In genomic region chr4:82592086-82593030, GRCm38 (mm10) we compare ENCODE assay signal across 9 mouse cellular contexts.
DNase-seq lines count a peak whose midpoint lies in the region; ATAC-seq and TF ChIP-seq lines count a peak whose summit lies in the region.
"Had no signal": no experiment of that assay in that cellular context is flagged by ENCODE, and none has a peak within 500 bp of the region (broad histone marks: within the 10 kb centered on the region; RNA-seq: fewer than 3 reads in every experiment).

No protein-coding gene starts in this region.

- no peak overlapping the region for H3K4me2 ChIP-seq in lung, postnatal 0 days (replicated peaks; ENCODE audit: low read depth, low read length)
- no peak overlapping the region for H3K4me2 ChIP-seq in midbrain, postnatal 0 days (ENCODE audit: low read depth, low read length, poor library complexity, severe bottlenecking)
- H3K4me2 ChIP-seq: liver, embryonic 15.5 days had no signal

- 52% methylated on average over 7 of the region's 7 CpGs for WGBS in lung, postnatal 0 days
- 43% methylated on average over 7 of the region's 7 CpGs for WGBS in midbrain, postnatal 0 days

- no peaks in the 10 kb centered on the region for H3K36me3 ChIP-seq in lung, postnatal 0 days (ENCODE audit: insufficient read depth, low read length)
- no peaks in the 10 kb centered on the region for H3K36me3 ChIP-seq in midbrain, postnatal 0 days (ENCODE audit: insufficient read depth, low read length)
- H3K36me3 ChIP-seq: liver, embryonic 15.5 days had no signal

- no peak overlapping the region for H3K4me3 ChIP-seq in lung, postnatal 0 days (ENCODE audit: low read depth, low read length)
- H3K4me3 ChIP-seq in midbrain, postnatal 0 days (ENCODE audit: low read depth, low read length) = no peak overlapping the region
- H3K4me3 ChIP-seq: liver, embryonic 15.5 days had no signal

- no peaks in the 10 kb centered on the region for H3K4me1 ChIP-seq in lung, postnatal 0 days (ENCODE audit: insufficient read depth, low read depth, low read length)
- no peaks in the 10 kb centered on the region; the same call in 1 of the 2 replicates for H3K4me1 ChIP-seq in midbrain, postnatal 0 days (ENCODE audit: insufficient read depth, low read length)
- H3K4me1 ChIP-seq: liver, embryonic 15.5 days had no signal

- H3K9me3 ChIP-seq in lung, postnatal 0 days (ENCODE audit: low read length) = no peaks in the 10 kb centered on the region
- H3K9me3 ChIP-seq in midbrain, postnatal 0 days (ENCODE audit: low read length) = no peaks in the 10 kb centered on the region
- H3K9me3 ChIP-seq: liver, embryonic 15.5 days had no signal

- no peak overlapping the region for H3K27ac ChIP-seq in lung, postnatal 0 days (ENCODE audit: low read length)
- no peak overlapping the region for H3K27ac ChIP-seq in midbrain, postnatal 0 days (ENCODE audit: low read depth, low read length)
- H3K27ac ChIP-seq: liver, embryonic 15.5 days had no signal

- no peak overlapping the region for H3K9ac ChIP-seq in lung, postnatal 0 days (replicated peaks; ENCODE audit: low read depth)
- no peak overlapping the region for H3K9ac ChIP-seq in midbrain, postnatal 0 days (replicated peaks; ENCODE audit: low read length, poor library complexity, severe bottlenecking)
- H3K9ac ChIP-seq: liver, embryonic 15.5 days had no signal

- TF ChIP-seq CTCF in lung, postnatal 0 days (IDR thresholded peaks at IDR 0.05) = no peak
- TF ChIP-seq CTCF in midbrain, postnatal 0 days (IDR thresholded peaks at IDR 0.05) = peak; percentile 19; the same call in 1 of the 2 replicates

- TF ChIP-seq EP300 in lung, postnatal 0 days (IDR thresholded peaks at IDR 0.05) = no peak

- no peak for ATAC-seq in lung, postnatal 0 days
- ATAC-seq in midbrain, postnatal 0 days (ENCODE audit: low FRiP score) = peak; percentile 62; the same call in 1 of the 2 replicates
- no peak for ATAC-seq in inflammation-experienced regulatory T-cells, adult 6 months

- DNase-seq in adrenal gland, postnatal 10 days = peak; percentile 65
- no peak for DNase-seq in adrenal gland, adult 2 months
- peak; percentile 28 for DNase-seq in lung, postnatal 36 days
- DNase-seq in lung, postnatal 0 days (ENCODE audit: low spot score) = no peak
- DNase-seq in gastrocnemius, adult 8-10 months (ENCODE audit: low spot score in 2 of 2) = peak; percentile 60 to 69
- peak; percentile 90 for DNase-seq in midbrain, postnatal 0 days (ENCODE audit: low spot score)
- DNase-seq in embryo, embryonic 9.5 days (ENCODE audit: extremely low spot score) = no peak

- no peaks in the 10 kb centered on the region for H3K27me3 ChIP-seq in lung, postnatal 0 days (replicated peaks; ENCODE audit: insufficient read depth, low read length)
- no peaks in the 10 kb centered on the region for H3K27me3 ChIP-seq in midbrain, postnatal 0 days (ENCODE audit: insufficient read depth, low read length)
- H3K27me3 ChIP-seq: liver, embryonic 15.5 days had no signal

Comparison
In these comparisons a context has a peak if more than half of its experiments do, and no peak if none do; other contexts are left out.
1. DNase-seq: peak in adrenal gland, postnatal 10 days (single experiment), lung, postnatal 36 days (single experiment), gastrocnemius, adult 8-10 months (2 of 2) and midbrain, postnatal 0 days (single experiment); none in adrenal gland, adult 2 months (single experiment), lung, postnatal 0 days (single experiment) and embryo, embryonic 9.5 days (single experiment).